Mouse (Mus musculus) neural tube, embryonic 14.5 days (tissue): Measurements from ENCODE around the gene Gm2897. TPM values are rescaled to one million over a fixed set of nuclear protein-coding genes. Genes with fewer than 3 reads are reported as not detected.
"Not testable (repeated sequence)": the region's sequence is repeated elsewhere in the genome, so short reads cannot be mapped to it uniquely, and the experiment has no call there.

Experiments used
- ATAC-seq: fragments of 200-750 bp; cut with Nextera tagmentation; 2 replicates; pipeline ENCODE4 v1.8.0; 2017; ENCODE audit warnings: low read depth, mild to moderate bottlenecking, moderate TSS enrichment, moderate library complexity
- H3K27ac ChIP-seq: fragments of 300-500 bp; sonication (generic); 2 replicates; pipeline ENCODE4 v1.5.1; 2014; ENCODE audit warnings: low read depth, mild to moderate bottlenecking, control low read depth, low read length, moderate library complexity, mixed read lengths
- H3K27me3 ChIP-seq: fragments of 300-500 bp; sonication (generic); 2 replicates; pipeline ENCODE4 v1.6.1; 2014; ENCODE audit warnings: low read length; ENCODE audit not compliant: control insufficient read depth, insufficient read depth
- H3K36me3 ChIP-seq: fragments of 300-500 bp; sonication (generic); 2 replicates; pipeline ENCODE4 v1.6.1; 2014; ENCODE audit warnings: low read length, mixed read lengths; ENCODE audit not compliant: control insufficient read depth, insufficient read depth
- H3K4me1 ChIP-seq: fragments of 300-500 bp; sonication (generic); 2 replicates; pipeline ENCODE4 v1.6.1; 2014; ENCODE audit warnings: low read length; ENCODE audit not compliant: control insufficient read depth, insufficient read depth
- H3K4me2 ChIP-seq: fragments of 300-500 bp; sonication (generic); 2 replicates; pipeline ENCODE4 v1.6.1; 2014; ENCODE audit warnings: mild to moderate bottlenecking, low read depth, low read length, control low read depth
- H3K4me3 ChIP-seq: fragments of 300-500 bp; sonication (generic); 2 replicates; pipeline ENCODE4 v1.5.1; 2014; ENCODE audit warnings: low read depth, low read length, control low read depth, mixed read lengths
- H3K9ac ChIP-seq: fragments of 300-500 bp; sonication (generic); replicated peaks from 2 replicates; pipeline ENCODE4 v1.6.1; 2014; ENCODE audit warnings: low read depth, mild to moderate bottlenecking, control low read depth, low read length, mixed read lengths
- H3K9me3 ChIP-seq: fragments of 300-500 bp; sonication (generic); 2 replicates; pipeline ENCODE4 v1.6.1; 2016; ENCODE audit warnings: low read length; ENCODE audit not compliant: control insufficient read depth
- WGBS: fragments of 180-500 bp; shearing (Covaris S2); extraction: QIAGEN DNeasy Blood & Tissue Kit; methylation state at CpG from one replicate; pipeline ENCODE4 v1.1.7; 2014; 5-methylcytosine and 5-hydroxymethylcytosine counted together
- polyA plus RNA-seq: library from polyadenylated mRNA; unstranded; fragments of >200 nt; fragmentation: Nextera tagmentation; extraction: Ambion mirVana; gene quantifications from 2 replicates; pipeline ENCODE4 v1.2.1, GENCODE M21; 2014

Gm2897 gene
- 17.0 and 19.1 TPM in 2 replicates for polyA plus RNA-seq

- ATAC-seq, result peak; percentile 92
- H3K4me1 ChIP-seq, H3K27me3 ChIP-seq, H3K27ac ChIP-seq, H3K9me3 ChIP-seq, H3K36me3 ChIP-seq: not testable (repeated sequence)
- WGBS, result 4% methylated on average over 19 of the region's 40 CpGs
- peak within 1 kb of the TSS; percentile 58 for H3K9ac ChIP-seq
- H3K4me3 ChIP-seq, result peak within 1 kb of the TSS; percentile 41
- peak within 1 kb of the TSS; percentile 44 for H3K4me2 ChIP-seq
Observed at GRCm38 (mm10) chr14:3048727-3049512, at the start of gene Gm2897. Gene Gm2897 (plus strand): TSS chr14:3049285.

- not testable (repeated sequence) for H3K4me2 ChIP-seq, H3K4me3 ChIP-seq, H3K36me3 ChIP-seq, H3K27ac ChIP-seq, H3K4me1 ChIP-seq, H3K27me3 ChIP-seq, H3K9ac ChIP-seq, H3K9me3 ChIP-seq, ATAC-seq
- 76% methylated on average over 2 of the region's 3 CpGs for WGBS
Observed at GRCm38 (mm10) chr14:3029702-3030101, 19.4 kb upstream of the Gm2897 start, which contains the start of gene Gm2888. Gene Gm2888 (plus strand): TSS chr14:3030002.

- not testable (repeated sequence) for H3K9me3 ChIP-seq, H3K36me3 ChIP-seq, ATAC-seq, H3K27ac ChIP-seq, H3K4me1 ChIP-seq, H3K27me3 ChIP-seq
- 0% methylated on average over 14 of the region's 20 CpGs for WGBS
- peak overlapping the region; percentile 58 for H3K9ac ChIP-seq
- H3K4me3 ChIP-seq, result peak overlapping the region; percentile 41
- peak overlapping the region; percentile 44 for H3K4me2 ChIP-seq
Observed at GRCm38 (mm10) chr14:3049513-3049800, 372 bp downstream of the Gm2897 start.

- H3K36me3 ChIP-seq, H3K27me3 ChIP-seq, H3K4me1 ChIP-seq, H3K4me2 ChIP-seq, H3K9me3 ChIP-seq, H3K27ac ChIP-seq, H3K4me3 ChIP-seq, H3K9ac ChIP-seq, ATAC-seq: not testable (repeated sequence)
- WGBS, result 4% methylated on average over 5 of the region's 8 CpGs
Observed at GRCm38 (mm10) chr14:3050087-3050486, 1.0 kb downstream of the Gm2897 start.

- not testable (repeated sequence) for H3K9ac ChIP-seq, H3K4me1 ChIP-seq, H3K9me3 ChIP-seq, H3K27me3 ChIP-seq, ATAC-seq, H3K4me2 ChIP-seq, H3K36me3 ChIP-seq, H3K4me3 ChIP-seq, H3K27ac ChIP-seq
- 95% methylated on average over 12 of the region's 25 CpGs for WGBS
Observed at GRCm38 (mm10) chr14:3116051-3116450, 67.0 kb downstream of the Gm2897 start.

Other genes starting within 250 kb of the Gm2897 start
- not detected in 2 replicates for gene Gm2888, start 19.3 kb upstream of the Gm2897 start, polyA plus RNA-seq
- not detected in 2 replicates for gene Gm10340, start 84.7 kb downstream of the Gm2897 start, polyA plus RNA-seq
- 0.29 and 0.61 TPM in 2 replicates for gene Gm5795, start 139.0 kb downstream of the Gm2897 start, polyA plus RNA-seq
- gene D830030K20Rik, start 159.2 kb downstream of the Gm2897 start, polyA plus RNA-seq, result 26.4 and 29.5 TPM in 2 replicates